Mouse (Mus musculus) brown adipose tissue, adult 24 weeks (tissue): ENCODE measurements around the gene Rfc3. TPM values are rescaled to one million over a fixed set of nuclear protein-coding genes. Genes with fewer than 3 reads are reported as not detected.
"Not testable (repeated sequence)": the region's sequence is repeated elsewhere in the genome, so short reads cannot be mapped to it uniquely, and the experiment has no call there.

Experiments used
- H3K27ac ChIP-seq: fragments of 200-500 bp; replicated peaks from 2 replicates; pipeline ENCODE4 v1.5.1; 2012; ENCODE audit warnings: low read depth, mild to moderate bottlenecking, low read length
- H3K4me1 ChIP-seq: fragments of 200-500 bp; 2 replicates; pipeline ENCODE4 v1.6.1; 2012; ENCODE audit warnings: low read length, mixed read lengths; ENCODE audit not compliant: control insufficient read depth, insufficient read depth, insufficient read length
- H3K4me3 ChIP-seq: fragments of 200-500 bp; 2 replicates; pipeline ENCODE4 v1.5.1; 2012; ENCODE audit warnings: low read depth, mild to moderate bottlenecking, low read length, moderate library complexity; ENCODE audit not compliant: insufficient read depth
- polyA plus RNA-seq: library from polyadenylated mRNA; stranded (reverse); fragments of >200 nt; gene quantifications from 2 replicates; pipeline ENCODE4 v1.2.4, GENCODE M21; 2012; ENCODE audit not compliant: missing spikeins, insufficient read depth, insufficient read length

Rfc3 gene
- polyA plus RNA-seq: 6.9 and 9.9 TPM in 2 replicates

DNA sequence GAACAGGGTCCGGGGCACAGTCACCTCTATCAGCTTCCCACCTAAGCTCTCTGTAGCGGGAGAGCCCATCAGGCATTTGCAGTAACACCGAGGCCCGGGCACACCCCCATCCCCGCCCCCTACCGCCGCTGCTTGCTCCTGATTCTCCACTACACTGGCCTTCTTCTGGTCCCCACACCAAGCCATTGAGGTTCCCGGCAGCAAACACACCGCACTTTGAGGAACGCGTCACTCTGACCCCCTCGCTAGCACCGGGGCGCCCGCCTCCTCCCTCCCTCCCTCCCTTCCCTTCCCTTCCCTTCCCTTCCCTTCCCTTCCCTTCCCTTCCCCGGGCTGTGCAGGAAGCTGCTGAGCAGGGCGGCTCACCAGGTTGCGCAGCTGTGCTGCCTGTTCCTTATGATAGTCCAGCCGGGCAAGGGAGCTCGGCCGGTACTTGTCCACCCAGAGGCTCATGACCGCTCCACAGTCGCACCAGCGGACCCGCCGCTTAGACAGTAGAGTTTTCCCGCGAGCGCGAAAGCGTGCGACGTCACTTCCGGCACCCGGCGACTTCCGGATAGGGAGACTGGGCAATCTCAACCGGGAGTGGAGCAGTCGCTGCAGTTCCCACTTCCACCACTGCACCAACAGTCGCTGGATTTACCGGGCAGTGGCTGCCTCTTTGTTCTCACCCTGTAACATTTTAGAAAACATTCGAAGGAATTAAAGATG is at the start of gene Rfc3:
TSS of gene Rfc3 (minus strand) at position 543 of the 711 bp plus-strand sequence.
- Histone ChIP-seq H3K4me3 (peak within 1 kb of the TSS; percentile 82), H3K27ac (0 out of 2 replicates have a peak within 1 kb of the TSS, but pooled peaks have one; percentile 41), H3K4me1 (no peaks in the 10 kb centered on the region)

DNA sequence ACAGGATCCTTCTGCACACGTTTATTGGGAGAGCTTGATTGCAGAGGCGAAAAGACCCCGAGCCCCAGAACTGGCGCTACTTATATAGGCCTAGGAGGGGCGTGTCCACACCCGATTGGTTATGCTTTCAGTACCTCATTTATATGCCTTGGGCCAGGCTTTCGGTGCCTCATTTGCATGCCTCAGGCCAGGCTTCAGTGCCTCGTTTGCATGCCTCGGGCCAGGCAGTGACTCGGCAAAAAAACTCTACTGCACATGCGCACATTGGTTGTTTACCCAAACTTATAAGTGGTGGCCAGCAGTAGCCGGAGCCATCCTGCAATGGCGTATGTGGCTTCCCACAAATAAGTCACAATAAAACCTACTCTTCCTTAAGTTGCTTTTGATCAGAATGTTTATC is 42.6 kb upstream of the Rfc3 start:
- not testable (repeated sequence) for H3K4me1 ChIP-seq, H3K4me3 ChIP-seq, H3K27ac ChIP-seq

DNA sequence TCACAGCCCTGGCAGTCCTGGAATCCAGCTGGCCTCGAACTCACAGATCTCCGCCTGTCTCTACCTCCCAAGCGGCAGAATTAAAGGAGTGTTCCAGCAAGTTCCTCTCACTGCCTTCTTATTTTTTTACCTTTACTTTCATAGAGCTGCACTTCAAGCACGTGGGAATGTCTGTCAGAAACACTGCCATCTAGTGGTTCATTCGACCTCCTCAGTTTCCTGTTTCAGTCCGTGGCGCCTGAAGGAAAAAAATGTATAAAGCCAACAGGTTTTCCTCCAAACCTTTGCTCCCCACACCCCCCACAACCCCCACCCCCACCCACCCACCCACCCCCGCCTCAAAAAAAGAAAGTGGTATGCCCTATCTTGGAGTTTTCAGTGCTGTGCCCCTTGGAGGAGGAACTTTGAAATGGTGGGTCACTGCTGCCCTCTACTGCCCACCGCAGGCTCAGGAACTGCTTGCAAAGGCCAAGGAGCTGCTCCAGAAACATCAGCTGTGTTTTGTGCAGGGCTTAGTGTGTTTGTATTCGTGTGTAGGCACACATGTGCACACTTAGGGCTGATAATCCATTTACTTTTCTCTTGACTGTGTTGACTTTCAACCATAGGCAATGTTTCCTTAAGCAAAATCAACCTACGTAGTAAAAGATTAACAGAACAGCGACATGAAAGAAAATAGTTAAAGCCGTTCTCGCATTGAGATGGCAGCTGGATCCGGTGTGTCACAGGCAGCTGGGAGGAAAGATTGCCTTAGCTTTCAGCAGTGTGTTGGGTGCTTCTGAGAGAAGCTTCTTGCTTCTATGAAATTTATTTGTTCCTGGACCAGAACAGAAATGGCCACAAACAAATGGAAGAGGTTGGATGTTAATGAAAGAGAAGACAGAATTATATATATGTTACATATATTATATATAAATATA is 35.8 kb upstream of the Rfc3 start:
- Histone ChIP-seq H3K4me1 (no peaks in the 10 kb centered on the region), H3K27ac (no peak overlapping the region), H3K4me3 (no peak overlapping the region)

DNA sequence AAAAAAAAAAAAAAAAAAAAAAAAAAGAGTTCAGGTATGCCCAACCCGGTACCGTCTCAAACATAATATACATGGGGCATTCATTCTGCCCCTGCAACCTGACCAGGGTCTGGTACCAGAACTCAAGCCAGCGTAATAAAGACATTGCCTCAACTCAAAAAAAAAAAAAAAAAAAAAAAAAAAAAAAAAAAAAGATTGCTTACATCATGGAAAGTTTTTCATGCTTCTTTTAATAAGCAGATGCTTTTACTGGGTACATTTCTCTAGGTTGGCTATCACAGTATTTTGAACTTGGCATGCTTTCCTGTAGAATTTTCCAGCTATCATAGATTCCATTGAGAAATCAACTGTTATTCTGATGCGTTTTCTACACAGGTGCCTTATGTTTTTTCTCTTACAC is 11.2 kb upstream of the Rfc3 start:
- H3K4me1 ChIP-seq: no peaks in the 10 kb centered on the region
- no peak overlapping the region for H3K27ac ChIP-seq
- H3K4me3 ChIP-seq: no peak overlapping the region

DNA sequence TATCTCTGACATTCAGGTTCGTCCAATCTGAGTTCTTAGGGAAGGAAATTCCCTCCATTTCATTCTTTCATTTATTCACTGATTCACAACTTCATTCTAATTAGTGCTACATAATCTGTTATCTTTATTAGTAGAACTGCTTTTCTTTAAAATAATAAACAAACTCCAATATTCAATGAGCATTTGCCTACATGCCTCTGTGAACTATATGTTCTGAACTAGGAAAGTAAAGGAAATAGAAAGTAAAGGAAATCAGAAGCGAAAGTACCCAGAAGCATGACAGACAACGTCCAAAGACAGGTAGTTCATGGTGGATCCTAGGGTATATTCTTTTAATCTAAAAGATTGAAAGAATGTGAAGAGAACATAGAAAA is 356 bp upstream of the Rfc3 start:
- Histone ChIP-seq H3K4me1 (no peaks in the 10 kb centered on the region), H3K27ac (no peak overlapping the region), H3K4me3 (no peak overlapping the region)

DNA sequence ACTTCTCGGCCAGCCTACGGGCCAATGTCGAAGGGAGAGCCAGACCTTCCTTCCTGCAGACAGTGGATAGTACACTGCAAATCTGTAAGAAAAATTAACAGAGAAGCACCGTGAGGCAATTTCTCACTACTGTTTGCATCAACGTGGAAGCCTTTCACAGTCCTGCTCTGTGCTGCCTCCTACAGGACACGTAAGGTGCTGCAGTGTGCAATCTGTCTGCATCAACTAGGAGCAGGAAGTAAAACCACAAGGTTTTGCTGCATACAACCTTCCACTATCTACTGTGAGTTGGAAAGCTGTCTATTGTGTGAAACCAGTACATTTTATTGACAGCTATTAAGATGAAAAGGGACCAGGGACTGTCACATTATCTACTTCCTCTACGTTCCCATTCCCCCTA is 6.2 kb downstream of the Rfc3 start:
- Histone ChIP-seq H3K27ac (no peak overlapping the region), H3K4me1 (no peaks in the 10 kb centered on the region), H3K4me3 (no peak overlapping the region)

DNA sequence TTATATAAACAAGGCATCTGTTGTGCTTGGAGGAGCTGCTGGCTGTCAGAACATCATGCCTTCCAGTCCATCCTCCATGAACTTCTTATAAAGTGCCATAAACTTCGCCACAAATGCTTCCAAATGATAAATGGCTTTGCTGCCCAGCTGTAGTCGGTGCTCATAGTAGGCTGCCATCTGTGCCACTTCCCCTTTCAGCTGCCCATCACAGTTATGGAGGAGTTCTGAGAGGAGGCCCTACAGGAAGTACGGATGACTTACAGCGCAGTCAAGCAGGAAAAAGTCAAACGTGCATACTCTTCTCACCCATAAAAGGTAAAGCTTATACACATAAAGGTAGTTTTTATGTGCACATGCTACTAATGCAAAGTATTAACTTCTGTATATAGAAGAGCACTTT is 8.2 kb downstream of the Rfc3 start:
- Histone ChIP-seq H3K4me1 (no peaks in the 10 kb centered on the region), H3K27ac (no peak overlapping the region), H3K4me3 (no peak overlapping the region)

DNA sequence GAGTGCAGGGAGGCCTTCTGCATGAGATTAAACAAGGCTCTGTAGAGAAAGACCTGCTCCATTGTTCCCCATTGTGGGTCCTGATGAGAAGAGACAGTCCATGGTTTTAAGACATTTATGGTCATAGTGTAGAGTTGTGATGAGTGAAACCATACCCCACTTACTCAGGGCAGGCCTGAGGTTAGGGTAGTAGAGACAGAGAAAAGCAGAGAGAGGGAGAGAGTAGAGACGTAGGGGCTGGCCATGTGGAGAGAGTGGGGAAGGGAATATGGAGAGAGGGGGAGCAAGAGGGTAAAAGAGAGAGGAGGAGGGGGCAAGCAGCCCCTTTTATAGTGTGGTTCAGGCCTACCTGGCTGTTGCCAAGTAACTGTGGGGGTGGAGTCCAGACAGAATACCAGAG is 8.9 kb downstream of the Rfc3 start:
- H3K27ac ChIP-seq: no peak overlapping the region
- no peak overlapping the region for H3K4me3 ChIP-seq
- H3K4me1 ChIP-seq: no peaks in the 10 kb centered on the region

DNA sequence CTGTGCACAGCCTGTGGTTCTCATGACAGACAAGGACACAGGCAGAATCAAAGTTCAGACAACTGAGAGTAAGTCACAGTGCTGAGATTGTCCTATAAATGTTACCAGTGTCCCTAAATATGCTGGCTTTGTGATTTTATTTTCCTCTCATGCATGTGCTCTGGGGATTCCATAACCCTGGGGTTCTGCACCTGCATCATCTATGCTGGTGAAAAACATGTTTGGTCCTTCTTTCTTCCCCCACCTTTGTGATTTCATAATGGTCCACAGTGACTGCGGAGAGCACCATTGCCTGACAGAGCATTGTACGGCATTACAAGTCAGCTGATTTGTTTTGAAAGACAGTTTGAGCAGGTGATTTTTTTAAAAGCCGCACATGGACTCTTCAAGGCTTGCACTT is 45.1 kb downstream of the Rfc3 start, which contains the start of gene Vmn2r18:
TSS of gene Vmn2r18 (minus strand) at position 101 of the 400 bp plus-strand sequence.
- no peak within 1 kb of the TSS for H3K4me3 ChIP-seq
- H3K4me1 ChIP-seq: no peaks in the 10 kb centered on the region
- no peak within 1 kb of the TSS for H3K27ac ChIP-seq

DNA sequence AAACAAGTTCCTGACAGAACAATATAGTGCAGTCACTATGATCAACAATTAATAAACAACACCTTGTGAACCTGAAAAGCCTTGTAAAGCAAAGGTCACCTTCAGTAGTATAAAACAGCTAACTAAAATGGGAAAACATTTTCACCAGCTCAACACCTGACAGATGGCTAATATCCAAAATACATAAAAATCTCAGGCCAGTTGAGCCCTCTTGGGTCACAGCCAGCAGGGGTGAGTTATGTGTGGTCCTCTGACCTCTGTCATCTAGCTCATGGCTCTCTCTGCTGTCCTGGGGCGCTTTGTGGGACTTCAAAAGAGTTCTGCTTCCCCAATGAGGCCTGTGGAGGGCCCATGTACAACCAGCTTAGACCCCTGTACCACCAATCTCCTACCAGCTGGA is 49.3 kb downstream of the Rfc3 start:
- H3K27ac ChIP-seq: no peak overlapping the region
- no peaks in the 10 kb centered on the region for H3K4me1 ChIP-seq
- H3K4me3 ChIP-seq: no peak overlapping the region

Other genes starting within 250 kb of the Rfc3 start
- not detected in 2 replicates for gene Gm42906, start 223.1 kb downstream of the Rfc3 start, polyA plus RNA-seq
- gene Vmn2r18, start 45.2 kb downstream of the Rfc3 start, polyA plus RNA-seq: not detected in 2 replicates